Mouse (Mus musculus) macrophage (primary cell): Measurements from ENCODE around the gene Lrp2bp. TPM values are rescaled to one million over a fixed set of nuclear protein-coding genes. Genes with fewer than 3 reads are reported as not detected.

Experiments used
- H3K27ac ChIP-seq: fragments of 350-480 bp; formaldehyde crosslinking; 2 replicates; pipeline ENCODE4 v1.9.0; 2021
- H3K36me3 ChIP-seq: fragments of 350-480 bp; formaldehyde crosslinking; 2 replicates; pipeline ENCODE4 v1.9.0; 2021; ENCODE audit errors: inconsistent target
- H3K4me3 ChIP-seq: fragments of 350-480 bp; formaldehyde crosslinking; 2 replicates; pipeline ENCODE4 v1.9.0; 2021; ENCODE audit errors: inconsistent target
- H3K79me2 ChIP-seq: fragments of 350-480 bp; formaldehyde crosslinking; 2 replicates; pipeline ENCODE4 v1.9.0; 2021; ENCODE audit errors: inconsistent target
- WGBS: methylation state at CpG from one replicate; pipeline ENCODE4 v1.1.7; 2026; ENCODE audit warnings: inconsistent platforms; ENCODE audit not compliant: missing documents; 5-methylcytosine and 5-hydroxymethylcytosine counted together
- polyA plus RNA-seq: library from polyadenylated mRNA; stranded (reverse); fragments of 250-400 nt; gene quantifications from 3 replicates; pipeline ENCODE4 v1.2.4, GENCODE M21; 2018; ENCODE audit warnings: inconsistent platforms
- total RNA-seq, 78 experiments: library from RNA; depleted of rRNA; stranded (reverse); fragments of 250-400 nt; gene quantifications; 1 replicate in 9 of 78; 2 replicates in 24 of 78; 3 replicates in 43 of 78; 4 replicates in 2 of 78; pipeline ENCODE4 v1.2.4; 2018; ENCODE audit warnings: inconsistent platforms in 56 of 78

The Lrp2bp gene
- under 1 TPM in 4 of 26 experiments, not detected in 22; 0.21 to 0.90 (median 0.53) TPM for total RNA-seq (2018; cell fraction: chromatin; rRNA removed)
- total RNA-seq (2018; cell fraction: cytosol; rRNA removed) = under 1 TPM in 1 of 26 experiments, not detected in 25; 0.05 TPM
- total RNA-seq (2018; cell fraction: nucleus; rRNA removed) = not detected
- not detected in 3 replicates for polyA plus RNA-seq

DNA sequence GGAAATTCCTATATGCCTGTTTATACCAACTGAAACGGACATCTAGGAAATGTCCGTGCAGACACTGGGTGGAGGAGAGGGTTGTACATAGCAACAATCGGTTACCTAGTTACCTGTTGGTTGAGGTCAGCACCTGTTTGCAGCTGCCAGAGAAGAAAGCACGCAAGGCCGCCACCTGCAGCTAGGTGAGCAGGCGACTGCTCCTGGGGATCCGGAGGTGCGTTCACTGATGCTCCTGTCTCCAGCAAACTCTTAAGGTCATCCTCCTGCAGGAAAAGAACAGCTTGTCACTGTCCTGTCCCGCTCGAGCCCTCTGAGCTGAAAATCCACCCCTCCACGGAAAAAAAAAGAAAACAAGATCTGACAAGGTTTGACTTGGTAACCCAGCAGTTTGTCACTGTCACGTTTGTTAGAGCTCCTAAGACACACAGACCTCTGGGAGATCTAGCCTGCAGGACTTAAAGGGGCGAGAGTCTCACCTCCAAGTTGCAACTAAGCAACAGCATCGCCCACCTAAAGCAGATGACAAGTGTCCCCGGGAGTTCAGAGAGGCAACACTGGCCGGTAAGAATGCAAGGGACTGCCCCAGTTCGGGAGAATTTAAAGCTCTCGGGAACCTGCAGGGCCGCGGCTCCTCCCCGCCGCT is at the start of gene Lrp2bp:
TSS of gene Lrp2bp (plus strand) at position 166 of the 646 bp plus-strand sequence.
- Histone ChIP-seq H3K79me2 (peaks cover 4% of the 10 kb centered on the region; the same call in 1 of the 2 replicates), H3K4me3 (peak within 1 kb of the TSS; percentile 50), H3K27ac (peak within 1 kb of the TSS; percentile 63), H3K36me3 (peaks cover 9% of the 10 kb centered on the region; the same call in 1 of the 2 replicates)
- WGBS = 21% methylated on average over 21 of the region's 22 CpGs

GRCm38 (mm10) chr8:45950622-45951021 is 48.5 kb upstream of the Lrp2bp start:
- Histone ChIP-seq H3K79me2 (no peaks in the 10 kb centered on the region), H3K4me3 (no peak overlapping the region), H3K36me3 (no peaks in the 10 kb centered on the region), H3K27ac (no peak overlapping the region)
- WGBS = 71% methylated on average over 2 of the region's 2 CpGs

DNA sequence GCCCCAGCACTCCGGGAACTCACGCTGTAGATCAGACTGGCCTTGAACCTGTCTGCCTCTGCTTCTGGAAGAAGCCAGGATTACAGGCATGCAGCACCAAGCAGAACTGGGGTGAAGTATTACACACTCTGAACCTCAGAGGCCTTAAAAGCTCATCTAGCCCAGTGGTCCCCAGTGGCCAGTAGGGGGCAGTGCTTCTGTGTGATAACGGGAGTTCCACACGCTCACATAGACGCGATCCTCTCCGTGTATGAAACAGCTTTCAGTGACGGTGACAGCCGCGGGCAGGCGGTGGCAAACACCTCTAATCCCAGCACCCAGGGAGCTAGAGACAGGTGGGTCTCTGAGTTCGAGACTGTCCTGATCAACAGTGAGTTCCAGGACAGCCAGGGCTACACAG is 28.2 kb upstream of the Lrp2bp start:
- WGBS = 97% methylated on average over 12 of the region's 12 CpGs
- Histone ChIP-seq H3K79me2 (peaks cover 5% of the 10 kb centered on the region), H3K36me3 (no peaks in the 10 kb centered on the region), H3K27ac (no peak overlapping the region), H3K4me3 (no peak overlapping the region)

- Histone ChIP-seq H3K27ac (no peak overlapping the region), H3K79me2 (peaks cover 36% of the 10 kb centered on the region), H3K4me3 (no peak overlapping the region), H3K36me3 (peaks cover 6% of the 10 kb centered on the region; the same call in 1 of the 2 replicates)
- 83% methylated on average over 7 of the region's 8 CpGs for WGBS
Observed at GRCm38 (mm10) chr8:45973988-45974505, 25.1 kb upstream of the Lrp2bp start.

DNA sequence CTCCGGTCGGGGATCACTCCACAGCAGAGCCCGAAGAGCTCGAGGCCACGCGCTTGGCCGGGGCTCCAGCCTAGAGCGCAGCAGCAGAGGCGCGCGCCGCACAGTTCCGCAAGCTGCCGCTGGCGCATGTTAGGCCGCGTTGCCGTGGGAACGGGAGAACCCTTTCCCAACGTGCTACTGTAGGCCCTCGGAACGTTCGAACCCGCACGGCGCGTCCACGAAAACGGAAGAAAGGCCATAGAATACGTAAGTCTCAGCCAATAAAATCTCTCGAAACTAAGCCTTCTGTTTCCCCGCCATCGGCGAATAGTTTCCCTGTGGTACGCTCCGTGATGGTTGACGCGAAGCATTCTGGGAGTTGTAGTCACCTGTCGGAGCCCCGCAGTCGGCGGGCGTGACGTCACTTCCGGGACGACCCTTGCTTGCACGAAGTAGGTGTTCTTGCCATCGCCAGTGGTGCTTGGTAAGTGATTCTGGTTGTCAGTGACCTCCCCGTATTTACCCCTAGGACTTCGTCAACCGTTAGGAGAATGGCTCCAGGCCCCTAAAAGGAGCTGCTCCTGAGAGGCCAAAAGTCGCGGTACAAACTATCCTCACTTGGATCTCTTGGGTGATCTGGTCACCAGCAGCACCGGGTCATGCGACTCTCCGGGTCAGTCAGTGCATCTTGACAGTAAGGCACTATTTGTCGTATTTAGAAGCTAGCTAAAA is 23.8 kb upstream of the Lrp2bp start, which contains the start of the genes 1700029J07Rik and Ufsp2:
TSS of gene 1700029J07Rik (minus strand) at position 127 of the 711 bp plus-strand sequence.
TSS of gene Ufsp2 (plus strand) at position 403 of the 711 bp plus-strand sequence.
- Histone ChIP-seq H3K79me2 (peaks cover 38% of the 10 kb centered on the region), H3K4me3 (peak within 1 kb of the TSS; percentile 92), H3K27ac (peak within 1 kb of the TSS; percentile 90), H3K36me3 (peaks cover 12% of the 10 kb centered on the region; the same call in 1 of the 2 replicates)
- under 1% methylated on average over 57 of the region's 57 CpGs for WGBS

GRCm38 (mm10) chr8:45975837-45976468 is 23.1 kb upstream of the Lrp2bp start:
- WGBS = 31% methylated on average over 11 of the region's 11 CpGs
- Histone ChIP-seq H3K36me3 (peaks cover 16% of the 10 kb centered on the region), H3K79me2 (peaks cover 38% of the 10 kb centered on the region), H3K4me3 (peak overlapping the region; percentile 92), H3K27ac (peak overlapping the region; percentile 90)

- peaks cover 51% of the 10 kb centered on the region for H3K36me3 ChIP-seq
- WGBS = 69% methylated on average over 3 of the region's 3 CpGs
- H3K4me3 ChIP-seq = no peak overlapping the region
- H3K27ac ChIP-seq = no peak overlapping the region
- no peaks in the 10 kb centered on the region; the same call in 1 of the 2 replicates for H3K79me2 ChIP-seq
Observed at GRCm38 (mm10) chr8:45986665-45987064, 12.4 kb upstream of the Lrp2bp start.

DNA sequence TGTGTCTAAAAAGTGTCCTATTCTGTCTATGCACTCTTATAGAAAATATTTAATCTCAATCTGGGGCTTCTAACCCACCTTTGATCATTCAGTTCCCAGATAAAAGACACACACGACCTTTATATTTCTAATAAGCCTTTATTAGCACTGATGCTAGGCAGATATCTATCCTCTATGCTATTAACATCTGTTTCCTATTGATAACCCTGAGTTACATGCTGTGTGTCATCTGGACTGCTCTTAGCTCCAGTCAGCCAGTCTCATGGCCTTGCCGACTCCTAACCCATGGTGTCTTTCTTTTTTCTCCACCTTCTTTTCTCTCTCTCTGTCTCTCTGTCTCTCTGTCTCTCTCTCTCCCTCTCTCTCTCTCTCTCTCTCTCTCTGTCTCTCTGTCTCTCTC is 10.9 kb upstream of the Lrp2bp start:
- 78% methylated on average over 2 of the region's 2 CpGs for WGBS
- no peaks in the 10 kb centered on the region; the same call in 1 of the 2 replicates for H3K79me2 ChIP-seq
- no peak overlapping the region for H3K4me3 ChIP-seq
- H3K27ac ChIP-seq = no peak overlapping the region
- peaks cover 41% of the 10 kb centered on the region for H3K36me3 ChIP-seq

GRCm38 (mm10) chr8:45990631-45991310 is 8.3 kb upstream of the Lrp2bp start:
- WGBS = 6% methylated on average over 4 of the region's 4 CpGs
- Histone ChIP-seq H3K79me2 (no peaks in the 10 kb centered on the region; the same call in 1 of the 2 replicates), H3K27ac (peak overlapping the region; percentile 58), H3K4me3 (no peak overlapping the region), H3K36me3 (peaks cover 28% of the 10 kb centered on the region; the same call in 1 of the 2 replicates)

- peaks cover 4% of the 10 kb centered on the region; the same call in 1 of the 2 replicates for H3K79me2 ChIP-seq
- no peak overlapping the region for H3K4me3 ChIP-seq
- WGBS = no CpG with 5 or more reads among the region's 2 CpGs
- peaks cover 24% of the 10 kb centered on the region; the same call in 1 of the 2 replicates for H3K36me3 ChIP-seq
- no peak overlapping the region for H3K27ac ChIP-seq
Observed at GRCm38 (mm10) chr8:45994111-45994510, 5.0 kb upstream of the Lrp2bp start.

GRCm38 (mm10) chr8:45995576-45995975 is 3.5 kb upstream of the Lrp2bp start:
- 69% methylated on average over 3 of the region's 3 CpGs for WGBS
- peaks cover 4% of the 10 kb centered on the region; the same call in 1 of the 2 replicates for H3K79me2 ChIP-seq
- peaks cover 24% of the 10 kb centered on the region; the same call in 1 of the 2 replicates for H3K36me3 ChIP-seq
- H3K4me3 ChIP-seq = no peak overlapping the region
- H3K27ac ChIP-seq = peak overlapping the region; percentile 44

DNA sequence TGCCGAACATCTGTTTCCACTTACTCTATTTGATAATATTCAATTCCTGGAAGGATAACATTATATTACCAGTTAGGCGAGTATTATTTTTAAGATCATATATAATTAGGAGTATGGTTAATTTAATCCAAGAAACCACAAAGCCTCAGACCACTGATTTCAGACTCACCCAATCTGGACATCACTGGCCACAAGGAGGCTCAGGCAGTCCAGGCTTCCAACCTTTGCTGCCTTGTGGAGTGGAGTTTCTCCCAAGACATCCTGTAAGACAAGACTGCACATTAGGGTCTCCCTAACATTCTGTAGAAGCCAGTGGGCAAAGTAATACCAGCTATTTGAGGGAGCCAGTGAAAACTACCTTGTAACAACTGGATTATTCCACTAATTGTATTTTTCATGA is 875 bp upstream of the Lrp2bp start:
- H3K36me3 ChIP-seq = peaks cover 18% of the 10 kb centered on the region; the same call in 1 of the 2 replicates
- peaks cover 4% of the 10 kb centered on the region; the same call in 1 of the 2 replicates for H3K79me2 ChIP-seq
- WGBS = 87% methylated on average over 2 of the region's 2 CpGs
- H3K27ac ChIP-seq = peak overlapping the region; percentile 63; the same call in 1 of the 2 replicates
- H3K4me3 ChIP-seq = peak overlapping the region; percentile 50
